Mouse (Mus musculus): ENCODE data around the gene Gucy1b2. TPM values are rescaled to one million over a fixed set of nuclear protein-coding genes. Genes with fewer than 3 reads are reported as not detected.

Gene Gucy1b2
- polyA plus RNA-seq, 1 experiment from 2014 or later: not detected

- WGBS: 87% methylated on average over 9 of the region's 9 CpGs
- H3K27ac ChIP-seq (replicated peaks; ENCODE audit: low read depth, low read length): no peak overlapping the region
- DNase-seq (ENCODE audit: low spot score): no peak
Observed at GRCm38 (mm10) chr14:62353372-62353771, 102.7 kb downstream of the Gucy1b2 start.

GRCm38 (mm10) chr14:62350890-62351289 lies 105.2 kb downstream of the Gucy1b2 start:
- Histone ChIP-seq H3K27ac (replicated peaks; ENCODE audit: low read depth, low read length) (no peak overlapping the region), H3K4me3 (ENCODE audit: low read depth, low read length) (no peak overlapping the region), H3K9me3 (replicated peaks; ENCODE audit: control insufficient read depth, low read length) (no peaks in the 10 kb centered on the region), H3K4me1 (ENCODE audit: control insufficient read depth, insufficient read depth, low read length) (no peaks in the 10 kb centered on the region), H3K27me3 (ENCODE audit: control insufficient read depth, insufficient read depth, low read length) (no peaks in the 10 kb centered on the region), H3K9ac (replicated peaks; ENCODE audit: low read length) (no peak overlapping the region), H3K4me2 (ENCODE audit: low read depth, low read length) (no peak overlapping the region), H3K36me3 (replicated peaks; ENCODE audit: control insufficient read depth, insufficient read depth, low read depth, low read length) (no peaks in the 10 kb centered on the region)
- whole genome bisulfite sequencing: 92% methylated on average over 3 of the region's 3 CpGs
- no peak for DNase-seq (ENCODE audit: low spot score)
- no peak for ATAC-seq (replicated peaks; ENCODE audit: insufficient number of reproducible peaks, low FRiP score, low TSS enrichment, low read depth)

More at GRCm38 (mm10) chr14:62353372-62353771, 102.7 kb downstream of the Gucy1b2 start:
- no peak overlapping the region for H3K4me3 ChIP-seq (ENCODE audit: low read depth, low read length)
- H3K36me3 ChIP-seq (replicated peaks; ENCODE audit: control insufficient read depth, insufficient read depth, low read depth, low read length): no peaks in the 10 kb centered on the region
- ATAC-seq (replicated peaks; ENCODE audit: insufficient number of reproducible peaks, low FRiP score, low TSS enrichment, low read depth): no peak
- no peaks in the 10 kb centered on the region for H3K4me1 ChIP-seq (ENCODE audit: control insufficient read depth, insufficient read depth, low read length)
- H3K9ac ChIP-seq (replicated peaks; ENCODE audit: low read length): no peak overlapping the region
- no peaks in the 10 kb centered on the region for H3K9me3 ChIP-seq (replicated peaks; ENCODE audit: control insufficient read depth, low read length)
- H3K27me3 ChIP-seq (ENCODE audit: control insufficient read depth, insufficient read depth, low read length): no peaks in the 10 kb centered on the region
- H3K4me2 ChIP-seq (ENCODE audit: low read depth, low read length): no peak overlapping the region

- 68% methylated on average over 4 of the region's 4 CpGs for WGBS
- Histone ChIP-seq H3K9me3 (replicated peaks; ENCODE audit: control insufficient read depth, low read length) (no peaks in the 10 kb centered on the region), H3K9ac (replicated peaks; ENCODE audit: low read length) (no peak overlapping the region), H3K36me3 (replicated peaks; ENCODE audit: control insufficient read depth, insufficient read depth, low read depth, low read length) (no peaks in the 10 kb centered on the region), H3K4me1 (ENCODE audit: control insufficient read depth, insufficient read depth, low read length) (no peaks in the 10 kb centered on the region), H3K4me2 (ENCODE audit: low read depth, low read length) (no peak overlapping the region), H3K4me3 (ENCODE audit: low read depth, low read length) (no peak overlapping the region), H3K27ac (replicated peaks; ENCODE audit: low read depth, low read length) (no peak overlapping the region), H3K27me3 (ENCODE audit: control insufficient read depth, insufficient read depth, low read length) (no peaks in the 10 kb centered on the region)
- ATAC-seq (replicated peaks; ENCODE audit: insufficient number of reproducible peaks, low FRiP score, low TSS enrichment, low read depth) (no peak), DNase-seq (ENCODE audit: low spot score) (no peak)
Observed at GRCm38 (mm10) chr14:62350186-62350585, 105.9 kb downstream of the Gucy1b2 start.

- Histone ChIP-seq H3K36me3 (replicated peaks; ENCODE audit: control insufficient read depth, insufficient read depth, low read depth, low read length) (no peaks in the 10 kb centered on the region), H3K9ac (replicated peaks; ENCODE audit: low read length) (no peak overlapping the region), H3K9me3 (replicated peaks; ENCODE audit: control insufficient read depth, low read length) (no peaks in the 10 kb centered on the region), H3K4me1 (ENCODE audit: control insufficient read depth, insufficient read depth, low read length) (no peaks in the 10 kb centered on the region), H3K27ac (replicated peaks; ENCODE audit: low read depth, low read length) (no peak overlapping the region), H3K4me3 (ENCODE audit: low read depth, low read length) (no peak overlapping the region), H3K27me3 (ENCODE audit: control insufficient read depth, insufficient read depth, low read length) (no peaks in the 10 kb centered on the region), H3K4me2 (ENCODE audit: low read depth, low read length) (no peak overlapping the region)
- no peak for ATAC-seq (replicated peaks; ENCODE audit: insufficient number of reproducible peaks, low FRiP score, low TSS enrichment, low read depth)
- DNase-seq (ENCODE audit: low spot score): no peak
- 60% methylated on average over 5 of the region's 5 CpGs for WGBS
Observed at GRCm38 (mm10) chr14:62349786-62350185, 106.3 kb downstream of the Gucy1b2 start.

GRCm38 (mm10) chr14:62347103-62347502 lies 109.0 kb downstream of the Gucy1b2 start:
- 90% methylated on average over 7 of the region's 7 CpGs for WGBS
- H3K4me1 ChIP-seq (ENCODE audit: control insufficient read depth, insufficient read depth, low read length): no peaks in the 10 kb centered on the region
- H3K27ac ChIP-seq (replicated peaks; ENCODE audit: low read depth, low read length): no peak overlapping the region
- ATAC-seq (replicated peaks; ENCODE audit: insufficient number of reproducible peaks, low FRiP score, low TSS enrichment, low read depth) (no peak), DNase-seq (ENCODE audit: low spot score) (no peak)
- H3K9me3 ChIP-seq (replicated peaks; ENCODE audit: control insufficient read depth, low read length): no peaks in the 10 kb centered on the region
- no peak overlapping the region for H3K4me3 ChIP-seq (ENCODE audit: low read depth, low read length)
- H3K36me3 ChIP-seq (replicated peaks; ENCODE audit: control insufficient read depth, insufficient read depth, low read depth, low read length): no peaks in the 10 kb centered on the region
- no peak overlapping the region for H3K9ac ChIP-seq (replicated peaks; ENCODE audit: low read length)
- no peak overlapping the region for H3K4me2 ChIP-seq (ENCODE audit: low read depth, low read length)
- no peaks in the 10 kb centered on the region for H3K27me3 ChIP-seq (ENCODE audit: control insufficient read depth, insufficient read depth, low read length)

- no peak overlapping the region for H3K27ac ChIP-seq (replicated peaks; ENCODE audit: low read depth, low read length)
- H3K27me3 ChIP-seq (ENCODE audit: control insufficient read depth, insufficient read depth, low read length): no peaks in the 10 kb centered on the region
- H3K4me3 ChIP-seq (ENCODE audit: low read depth, low read length): no peak overlapping the region
- WGBS: 82% methylated on average over 11 of the region's 11 CpGs
- H3K4me2 ChIP-seq (ENCODE audit: low read depth, low read length): no peak overlapping the region
- no peak for ATAC-seq (replicated peaks; ENCODE audit: insufficient number of reproducible peaks, low FRiP score, low TSS enrichment, low read depth)
- no peaks in the 10 kb centered on the region for H3K9me3 ChIP-seq (replicated peaks; ENCODE audit: control insufficient read depth, low read length)
- no peaks in the 10 kb centered on the region for H3K4me1 ChIP-seq (ENCODE audit: control insufficient read depth, insufficient read depth, low read length)
- no peaks in the 10 kb centered on the region for H3K36me3 ChIP-seq (replicated peaks; ENCODE audit: control insufficient read depth, insufficient read depth, low read depth, low read length)
- H3K9ac ChIP-seq (replicated peaks; ENCODE audit: low read length): no peak overlapping the region
- no peak for DNase-seq (ENCODE audit: low spot score)
Observed at GRCm38 (mm10) chr14:62346570-62346969, 109.5 kb downstream of the Gucy1b2 start.

Other genes starting within 250 kb of the Gucy1b2 start
- gene Rnaseh2b, start 163.7 kb downstream of the Gucy1b2 start, polyA plus RNA-seq (2014; fragmentation: Nextera tagmentation; extraction: Ambion mirVana): 65.0 and 72.0 TPM in 2 replicates
- gene Dleu7, start 163.2 kb downstream of the Gucy1b2 start, polyA plus RNA-seq (2014; fragmentation: Nextera tagmentation; extraction: Ambion mirVana): 2.3 and 4.0 TPM in 2 replicates
- gene Fam124a, start 99.4 kb upstream of the Gucy1b2 start, polyA plus RNA-seq (2014; fragmentation: Nextera tagmentation; extraction: Ambion mirVana): 1.5 and 1.9 TPM in 2 replicates
- gene Gm4131, start 110.6 kb upstream of the Gucy1b2 start, polyA plus RNA-seq (2014; fragmentation: Nextera tagmentation; extraction: Ambion mirVana): not detected in 2 replicates
- gene Serpine3, start 207.4 kb upstream of the Gucy1b2 start, polyA plus RNA-seq (2014; fragmentation: Nextera tagmentation; extraction: Ambion mirVana): not detected in 2 replicates

Measured in embryonic facial prominence, embryonic 11.5 days (tissue).